Mouse (Mus musculus) MEL (cell line): ENCODE results near the gene Ppp1ca. TPM values are rescaled to one million over a fixed set of nuclear protein-coding genes. Genes with fewer than 3 reads are reported as not detected.

Source experiments
- DNase-seq: peaks from one replicate; pipeline ENCODE4 v3.0.0; 2011; ENCODE audit warnings: low read depth, low spot score
- H3K27ac ChIP-seq: 2 replicates; pipeline ENCODE4 v1.5.1; 2012; ENCODE audit warnings: low read depth, mild to moderate bottlenecking, control low read depth, low read length, moderate library complexity; ENCODE audit not compliant: control insufficient read depth
- H3K27me3 ChIP-seq, 2 experiments: fragments of 150-350 bp in 1 of 2; sonication (generic) in 1 of 2; 2 replicates each; pipeline ENCODE4 v1.6.1; 2012; ENCODE audit warnings: low read length in 2 of 2, mild to moderate bottlenecking in 2 of 2, improper control_type of control experiment in 1 of 2, moderate library complexity in 1 of 2; ENCODE audit not compliant: insufficient read depth in 2 of 2, control insufficient read depth in 1 of 2
- H3K36me3 ChIP-seq, 2 experiments: 2 replicates each; pipeline ENCODE4 v1.6.1; 2012 to 2014; ENCODE audit warnings: low read length in 2 of 2, improper control_type of control experiment in 1 of 2, inconsistent platforms in 1 of 2, mild to moderate bottlenecking in 1 of 2; ENCODE audit not compliant: insufficient read depth in 2 of 2, control insufficient read depth in 1 of 2
- H3K4me1 ChIP-seq, 2 experiments: fragments of 150-350 bp in 1 of 2; sonication (generic) in 1 of 2; 2 replicates each; pipeline ENCODE4 v1.6.1; 2012; ENCODE audit warnings: low read length in 2 of 2, improper control_type of control experiment in 1 of 2, mild to moderate bottlenecking in 1 of 2; ENCODE audit not compliant: insufficient read depth in 2 of 2, control insufficient read depth in 1 of 2
- H3K4me3 ChIP-seq, 2 experiments: fragments of 150-350 bp in 1 of 2; sonication (generic) in 1 of 2; 2 replicates each; pipeline ENCODE4 v1.5.1; 2012; ENCODE audit warnings: low read depth in 2 of 2, low read length in 2 of 2, mild to moderate bottlenecking in 2 of 2, moderate library complexity in 2 of 2, control low read depth in 1 of 2, improper control_type of control experiment in 1 of 2; ENCODE audit not compliant: control insufficient read depth in 1 of 2, insufficient read depth in 1 of 2
- H3K79me2 ChIP-seq: 2 replicates; pipeline ENCODE4 v1.6.1; 2012; ENCODE audit warnings: mild to moderate bottlenecking, low read length, moderate library complexity; ENCODE audit not compliant: control insufficient read depth, poor library complexity, insufficient read depth
- H3K9ac ChIP-seq: 2 replicates; pipeline ENCODE4 v1.6.1; 2012; ENCODE audit warnings: low read depth, mild to moderate bottlenecking, control low read depth, low read length, moderate library complexity; ENCODE audit not compliant: control insufficient read depth, poor library complexity, severe bottlenecking
- H3K9me3 ChIP-seq: fragments of 150-350 bp; sonication (generic); replicated peaks from 2 replicates; pipeline ENCODE4 v1.6.1; 2012; ENCODE audit warnings: mild to moderate bottlenecking, low read length, improper control_type of control experiment, moderate library complexity; ENCODE audit not compliant: insufficient read depth
- CHD1 ChIP-seq: IDR thresholded peaks from 2 replicates; pipeline ENCODE4 v1.6.1; 2012; ENCODE audit warnings: low read depth, mild to moderate bottlenecking, inconsistent platforms, low read length, improper control_type of control experiment
- CHD2 ChIP-seq: IDR thresholded peaks from 2 replicates; pipeline ENCODE4 v1.6.1; 2011; ENCODE audit warnings: low read length, improper control_type of control experiment
- ELF1 ChIP-seq: IDR thresholded peaks from 2 replicates; pipeline ENCODE4 v1.6.1; 2014; ENCODE audit warnings: low read depth, mild to moderate bottlenecking, inconsistent platforms, low read length, improper control_type of control experiment, moderate library complexity
- EP300 ChIP-seq, 2 experiments: IDR thresholded peaks; 2 replicates each; pipeline ENCODE4 v1.6.1; 2011; ENCODE audit warnings: improper control_type of control experiment in 2 of 2, low read length in 2 of 2, low read depth in 1 of 2, mild to moderate bottlenecking in 1 of 2
- ETS1 ChIP-seq: IDR thresholded peaks from 2 replicates; pipeline ENCODE4 v1.6.1; 2012; ENCODE audit warnings: low read depth, mild to moderate bottlenecking, inconsistent platforms, low read length, improper control_type of control experiment, moderate library complexity
- GATA1 ChIP-seq: IDR thresholded peaks from 2 replicates; pipeline ENCODE4 v1.6.1; 2011; ENCODE audit warnings: low read depth, low read length, improper control_type of control experiment
- MEF2A ChIP-seq: IDR thresholded peaks from 2 replicates; pipeline ENCODE4 v1.6.1; 2014; ENCODE audit warnings: low read depth, mild to moderate bottlenecking, inconsistent platforms, low read length, improper control_type of control experiment; ENCODE audit not compliant: poor library complexity, insufficient replicate concordance, severe bottlenecking; ENCODE audit errors: extremely low read depth
- MXI1 ChIP-seq: IDR thresholded peaks from 2 replicates; pipeline ENCODE4 v1.6.1; 2011; ENCODE audit warnings: mild to moderate bottlenecking, low read depth, low read length, improper control_type of control experiment
- NRF1 ChIP-seq: IDR thresholded peaks from 2 replicates; pipeline ENCODE4 v1.6.1; 2014; ENCODE audit warnings: low read depth, mild to moderate bottlenecking, inconsistent platforms, low read length, improper control_type of control experiment, moderate library complexity; ENCODE audit not compliant: poor library complexity, insufficient read depth, severe bottlenecking
- SMC3 ChIP-seq: IDR thresholded peaks from 2 replicates; pipeline ENCODE4 v1.6.1; 2011; ENCODE audit warnings: low read depth, low read length, improper control_type of control experiment
- UBTF ChIP-seq: IDR thresholded peaks from 2 replicates; pipeline ENCODE4 v1.6.1; 2012; ENCODE audit warnings: low read depth, mild to moderate bottlenecking, inconsistent platforms, low read length, improper control_type of control experiment, moderate library complexity, borderline replicate concordance; ENCODE audit not compliant: insufficient read depth
- USF1 ChIP-seq: IDR thresholded peaks from 2 replicates; pipeline ENCODE4 v1.6.1; 2014; ENCODE audit warnings: low read depth, mild to moderate bottlenecking, inconsistent platforms, low read length, improper control_type of control experiment, moderate library complexity
- ZC3H11A ChIP-seq: IDR thresholded peaks from 2 replicates; pipeline ENCODE4 v1.6.1; 2012; ENCODE audit warnings: low read depth, mild to moderate bottlenecking, inconsistent platforms, low read length, improper control_type of control experiment
- ZKSCAN1 ChIP-seq: IDR thresholded peaks from 2 replicates; pipeline ENCODE4 v1.6.1; 2012; ENCODE audit warnings: low read depth, mild to moderate bottlenecking, inconsistent platforms, low read length, improper control_type of control experiment, moderate library complexity
- ZMIZ1 ChIP-seq: IDR thresholded peaks from 2 replicates; pipeline ENCODE4 v1.6.1; 2012; ENCODE audit warnings: low read depth, mild to moderate bottlenecking, inconsistent platforms, low read length, improper control_type of control experiment, moderate library complexity
- ZNF384 ChIP-seq: IDR thresholded peaks from 2 replicates; pipeline ENCODE4 v1.6.1; 2012; ENCODE audit warnings: low read depth, mild to moderate bottlenecking, inconsistent platforms, low read length, improper control_type of control experiment
- polyA plus RNA-seq, 2 experiments: library from polyadenylated mRNA; stranded (reverse) in 1 of 2; unstranded in 1 of 2; fragments of >175 nt in 1 of 2; fragments of >200 nt in 1 of 2; gene quantifications; 2 replicates each; pipeline versions ENCODE4 v1.2.1 to v1.2.4; 2012; ENCODE audit warnings: low replicate concordance in 2 of 2, low read depth in 1 of 2; ENCODE audit not compliant: insufficient read length in 2 of 2, insufficient read depth in 1 of 2, missing spikeins in 1 of 2
- total RNA-seq: library from RNA; depleted of rRNA; stranded (reverse); fragments of 300-350 nt; gene quantifications from 2 replicates; pipeline ENCODE4 v1.2.3, GENCODE M21; 2012

The Ppp1ca gene
- total and polyA plus RNA-seq, 3 experiments = 453 to 505 (median 455) TPM

DNA sequence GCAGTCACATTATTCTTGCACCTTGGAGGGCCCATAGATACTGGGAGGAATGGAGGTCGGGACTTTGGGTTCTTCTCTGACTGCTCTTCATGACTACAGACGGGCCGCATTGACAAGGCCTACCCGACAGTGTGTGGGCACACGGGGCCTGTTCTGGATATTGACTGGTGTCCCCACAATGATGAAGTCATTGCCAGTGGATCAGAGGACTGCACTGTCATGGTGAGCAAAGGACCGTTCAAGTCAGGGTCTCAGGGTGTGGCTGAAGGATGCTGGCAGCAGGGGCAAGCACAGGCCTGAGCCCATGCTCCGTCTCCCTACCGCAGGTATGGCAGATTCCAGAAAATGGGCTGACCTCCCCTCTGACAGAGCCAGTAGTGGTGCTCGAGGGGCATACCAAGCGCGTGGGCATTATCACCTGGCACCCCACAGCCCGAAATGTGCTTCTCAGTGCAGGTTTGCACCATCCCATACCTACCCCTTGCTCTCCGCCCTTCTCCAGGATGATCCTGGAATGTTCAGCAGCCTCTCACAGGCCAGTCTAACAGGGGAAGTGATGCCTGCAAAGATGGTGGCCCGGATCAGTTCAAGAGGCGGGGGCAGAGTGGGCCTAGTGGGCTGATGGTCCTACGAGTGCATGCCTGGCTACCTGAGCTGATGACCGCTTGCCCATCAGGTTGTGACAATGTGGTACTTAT is 42.0 kb upstream of the Ppp1ca start:
- H3K27ac ChIP-seq = no peak overlapping the region

DNA sequence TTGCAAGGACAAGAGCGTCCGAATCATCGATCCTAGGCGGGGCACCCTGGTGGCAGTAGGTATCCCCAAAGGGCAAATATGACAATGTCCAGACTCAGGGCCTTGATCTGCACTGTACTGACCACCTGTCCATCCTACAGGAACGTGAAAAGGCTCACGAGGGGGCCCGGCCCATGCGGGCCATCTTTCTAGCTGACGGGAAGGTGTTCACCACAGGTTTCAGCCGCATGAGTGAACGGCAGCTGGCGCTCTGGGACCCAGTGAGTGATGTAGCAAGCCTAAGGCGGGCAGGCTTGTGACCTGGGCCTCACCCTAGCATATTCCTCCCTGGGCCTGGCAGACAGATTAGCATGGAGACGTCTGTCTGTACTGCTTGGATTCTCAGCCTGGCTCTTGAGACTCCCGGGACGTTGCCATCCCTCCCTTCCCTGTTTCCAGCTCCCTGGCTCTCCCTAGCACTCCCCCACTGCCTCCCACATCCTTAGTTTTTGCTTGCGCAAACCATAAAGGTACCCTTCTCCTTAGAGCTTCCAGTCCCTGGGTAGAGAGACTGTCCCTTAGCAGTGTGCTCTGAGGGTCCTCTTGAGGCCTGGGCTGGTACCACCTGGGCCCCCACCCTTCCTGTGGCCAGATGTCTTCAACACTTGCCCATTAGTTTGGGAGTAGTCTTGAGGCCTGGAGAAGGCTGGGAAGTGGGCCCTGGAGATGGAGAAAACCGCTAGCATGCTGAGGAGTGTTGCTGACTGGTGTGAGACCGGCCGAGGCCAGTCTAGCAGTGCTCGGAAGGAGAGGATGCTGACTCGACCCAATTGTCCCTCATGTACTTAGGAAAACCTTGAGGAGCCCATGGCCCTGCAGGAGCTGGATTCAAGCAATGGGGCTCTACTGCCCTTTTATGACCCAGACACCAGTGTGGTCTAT is 41.0 kb upstream of the Ppp1ca start:
- no peaks in the 10 kb centered on the region for H3K27me3 ChIP-seq
- peaks cover 9 to 22% of the 10 kb centered on the region in 2 experiments; a peak in 3 of 4 replicates for H3K4me1 ChIP-seq
- H3K9ac ChIP-seq = no peak overlapping the region
- H3K9me3 ChIP-seq = no peaks in the 10 kb centered on the region
- TF ChIP-seq MEF2A (no peak), ELF1 (no peak), UBTF (no peak), USF1 (no peak), NRF1 (no peak)
- peaks cover 15% of the 10 kb centered on the region for H3K79me2 ChIP-seq
- H3K27ac ChIP-seq = no peak overlapping the region
- no peak for DNase-seq
- no peak overlapping the region for H3K4me3 ChIP-seq
- peaks cover 1 to 5% of the 10 kb centered on the region in 2 experiments; a peak in 2 of 4 replicates for H3K36me3 ChIP-seq

More for the DNA sequence above, 42.0 kb upstream of the Ppp1ca start:
- no peak for TF ChIP-seq ETS1
- TF ChIP-seq ZNF384 = no peak
- TF ChIP-seq ZMIZ1 = no peak
- TF ChIP-seq USF1 = no peak
- no peak for TF ChIP-seq GATA1
- no peak for TF ChIP-seq SMC3
- no peak for TF ChIP-seq ZKSCAN1
- TF ChIP-seq CHD2 = no peak
- TF ChIP-seq MEF2A = no peak
- no peak for TF ChIP-seq NRF1
- TF ChIP-seq EP300 (IDR thresholded peaks at IDR 0.05; ENCODE audit: low read depth in 1 of 2, low read length in 2 of 2) = no peak
- no peak for TF ChIP-seq ZC3H11A
- no peak for TF ChIP-seq CHD1
- TF ChIP-seq MXI1 = no peak
- H3K9ac ChIP-seq = no peak overlapping the region
- DNase-seq = no peak
- peaks cover 1 to 5% of the 10 kb centered on the region in 2 experiments; a peak in 2 of 4 replicates for H3K36me3 ChIP-seq
- H3K4me1 ChIP-seq = peaks cover 9 to 18% of the 10 kb centered on the region in 2 experiments; a peak in 3 of 4 replicates
- no peaks in the 10 kb centered on the region for H3K27me3 ChIP-seq
- no peaks in the 10 kb centered on the region for H3K9me3 ChIP-seq
- H3K79me2 ChIP-seq = peaks cover 11% of the 10 kb centered on the region
- no peak overlapping the region for H3K4me3 ChIP-seq
